ENCODE assay signal across 19 mouse cellular contexts in the genomic region with DNA sequence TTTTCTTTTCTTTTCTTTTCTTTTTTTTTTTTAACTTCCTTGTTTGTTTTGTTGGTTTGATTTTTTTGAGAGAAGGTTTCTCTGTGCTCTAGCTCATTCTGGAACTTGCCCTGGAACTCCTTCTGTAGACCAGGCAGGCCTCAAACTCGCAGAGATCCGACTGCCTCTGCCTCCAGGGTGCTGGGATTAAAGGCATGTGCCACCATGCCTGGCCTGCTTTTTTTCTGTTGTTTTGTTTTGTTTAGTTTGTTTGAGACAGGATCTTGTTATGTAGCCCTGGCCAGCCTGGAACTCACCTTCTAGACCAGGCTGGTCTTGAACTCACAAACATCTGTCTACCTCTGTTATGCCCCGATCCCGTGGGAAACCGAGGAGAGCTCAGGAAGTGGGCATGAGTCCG.
"Had no signal": no experiment of that assay in that cellular context is flagged by ENCODE, and none has a peak within 500 bp of the region (broad histone marks: within the 10 kb centered on the region; RNA-seq: fewer than 3 reads in every experiment).

No protein-coding gene starts in this region.

- DNase-seq: gastrocnemius, postnatal 25 days; heart, adult 18-20 months; heart, postnatal 10 days; heart, postnatal 4 days; kidney, adult 8-10 months; kidney, postnatal 10 days; kidney, postnatal 25 days; kidney, postnatal 4 days had no signal

- H3K4me3 ChIP-seq: heart, embryonic 10.5 days; heart, embryonic 12.5 days; hindbrain, embryonic 10.5 days; hindbrain, embryonic 12.5 days; intestine, embryonic 15.5 days; layer of hippocampus, adult 2 months; left cerebral cortex, adult 2 months; limb, embryonic 10.5 days; limb, embryonic 12.5 days had no signal

- H3K27ac ChIP-seq: hindbrain, embryonic 10.5 days; hindbrain, embryonic 12.5 days; hindbrain, embryonic 14.5 days; intestine, embryonic 15.5 days; layer of hippocampus, adult 2 months; left cerebral cortex, adult 2 months; limb, embryonic 10.5 days; limb, embryonic 12.5 days; liver, embryonic 14.5 days had no signal

- H3K36me3 ChIP-seq: hindbrain, embryonic 12.5 days; intestine, embryonic 15.5 days had no signal

- H3K9me3 ChIP-seq: heart, embryonic 10.5 days; heart, embryonic 12.5 days; hindbrain, embryonic 10.5 days; hindbrain, embryonic 12.5 days; intestine, embryonic 15.5 days; limb, embryonic 10.5 days; limb, embryonic 12.5 days had no signal

- H3K9ac ChIP-seq: heart, embryonic 12.5 days; hindbrain, embryonic 12.5 days; hindbrain, embryonic 14.5 days; intestine, embryonic 15.5 days; limb, embryonic 12.5 days; liver, embryonic 14.5 days had no signal

- H3K27me3 ChIP-seq: heart, embryonic 12.5 days; hindbrain, embryonic 12.5 days; intestine, embryonic 15.5 days; limb, embryonic 12.5 days had no signal
